Mouse (Mus musculus): ENCODE measurements around the gene Rundc1. TPM values are rescaled to one million over a fixed set of nuclear protein-coding genes. Genes with fewer than 3 reads are reported as not detected.
"Not testable (repeated sequence)": the region's sequence is repeated elsewhere in the genome, so short reads cannot be mapped to it uniquely, and the experiment has no call there.

The Rundc1 gene
- polyA plus RNA-seq, 1 experiment from 2014 or later, result 14.7 TPM

GRCm38 (mm10) chr11:101476361-101476760 is 51.5 kb downstream of the Rundc1 start:
- 86% methylated on average over 4 of the region's 4 CpGs for WGBS
- DNase-seq (ENCODE audit: low spot score); H3K4me3 ChIP-seq (ENCODE audit: low read depth, low read length); H3K4me2 ChIP-seq (ENCODE audit: low read length); H3K36me3 ChIP-seq (ENCODE audit: control insufficient read depth, insufficient read depth, low read length); H3K9ac ChIP-seq (ENCODE audit: low read length); H3K27ac ChIP-seq (ENCODE audit: low read depth, low read length); H3K9me3 ChIP-seq (replicated peaks; ENCODE audit: control insufficient read depth, low read length); H3K27me3 ChIP-seq (replicated peaks; ENCODE audit: control insufficient read depth, insufficient read depth, low read length); ATAC-seq: not testable (repeated sequence)
- peaks cover 19% of the 10 kb centered on the region for H3K4me1 ChIP-seq (ENCODE audit: control insufficient read depth, insufficient read depth, low read length)

- Histone ChIP-seq H3K4me3 (ENCODE audit: low read depth, low read length) (no peak overlapping the region), H3K9ac (ENCODE audit: low read length) (no peak overlapping the region), H3K27me3 (replicated peaks; ENCODE audit: control insufficient read depth, insufficient read depth, low read length) (no peaks in the 10 kb centered on the region), H3K4me2 (ENCODE audit: low read length) (no peak overlapping the region; the same call in 1 of the 2 replicates), H3K27ac (ENCODE audit: low read depth, low read length) (peak overlapping the region; percentile 91), H3K9me3 (replicated peaks; ENCODE audit: control insufficient read depth, low read length) (no peaks in the 10 kb centered on the region), H3K36me3 (ENCODE audit: control insufficient read depth, insufficient read depth, low read length) (no peaks in the 10 kb centered on the region), H3K4me1 (ENCODE audit: control insufficient read depth, insufficient read depth, low read length) (peaks cover 19% of the 10 kb centered on the region)
- DNase-seq (ENCODE audit: low spot score), result no peak
- ATAC-seq, result peak; percentile 54
- WGBS, result 26% methylated on average over 4 of the region's 4 CpGs
Observed at GRCm38 (mm10) chr11:101477194-101477551, 52.3 kb downstream of the Rundc1 start.

- DNase-seq (ENCODE audit: low spot score) (peak; percentile 96), ATAC-seq (peak; percentile 89)
- no peaks in the 10 kb centered on the region for H3K27me3 ChIP-seq (replicated peaks; ENCODE audit: control insufficient read depth, insufficient read depth, low read length)
- H3K9me3 ChIP-seq (replicated peaks; ENCODE audit: control insufficient read depth, low read length), result no peaks in the 10 kb centered on the region
- no peak overlapping the region for H3K4me3 ChIP-seq (ENCODE audit: low read depth, low read length)
- peak overlapping the region; percentile 91 for H3K27ac ChIP-seq (ENCODE audit: low read depth, low read length)
- H3K4me2 ChIP-seq (ENCODE audit: low read length), result no peak overlapping the region; the same call in 1 of the 2 replicates
- H3K36me3 ChIP-seq (ENCODE audit: control insufficient read depth, insufficient read depth, low read length), result no peaks in the 10 kb centered on the region
- peaks cover 17% of the 10 kb centered on the region for H3K4me1 ChIP-seq (ENCODE audit: control insufficient read depth, insufficient read depth, low read length)
- WGBS, result 14% methylated on average over 10 of the region's 10 CpGs
- no peak overlapping the region for H3K9ac ChIP-seq (ENCODE audit: low read length)
Observed at GRCm38 (mm10) chr11:101477552-101478211, 52.8 kb downstream of the Rundc1 start.

GRCm38 (mm10) chr11:101479171-101479635 is 54.3 kb downstream of the Rundc1 start:
- DNase-seq (ENCODE audit: low spot score) (peak; percentile 65), ATAC-seq (no peak)
- Histone ChIP-seq H3K27me3 (replicated peaks; ENCODE audit: control insufficient read depth, insufficient read depth, low read length) (no peaks in the 10 kb centered on the region), H3K9me3 (replicated peaks; ENCODE audit: control insufficient read depth, low read length) (no peaks in the 10 kb centered on the region), H3K4me1 (ENCODE audit: control insufficient read depth, insufficient read depth, low read length) (peaks cover 24% of the 10 kb centered on the region), H3K9ac (ENCODE audit: low read length) (peak overlapping the region; percentile 36), H3K4me2 (ENCODE audit: low read length) (peak overlapping the region; percentile 39), H3K27ac (ENCODE audit: low read depth, low read length) (peak overlapping the region; percentile 91), H3K36me3 (ENCODE audit: control insufficient read depth, insufficient read depth, low read length) (no peaks in the 10 kb centered on the region), H3K4me3 (ENCODE audit: low read depth, low read length) (no peak overlapping the region)
- 3% methylated on average over 18 of the region's 18 CpGs for WGBS

GRCm38 (mm10) chr11:101480912-101481311 is 56.0 kb downstream of the Rundc1 start:
- DNase-seq (ENCODE audit: low spot score) (no peak), ATAC-seq (no peak)
- Histone ChIP-seq H3K27ac (ENCODE audit: low read depth, low read length) (no peak overlapping the region), H3K4me3 (ENCODE audit: low read depth, low read length) (no peak overlapping the region), H3K27me3 (replicated peaks; ENCODE audit: control insufficient read depth, insufficient read depth, low read length) (no peaks in the 10 kb centered on the region), H3K9me3 (replicated peaks; ENCODE audit: control insufficient read depth, low read length) (no peaks in the 10 kb centered on the region), H3K36me3 (ENCODE audit: control insufficient read depth, insufficient read depth, low read length) (no peaks in the 10 kb centered on the region), H3K9ac (ENCODE audit: low read length) (no peak overlapping the region), H3K4me2 (ENCODE audit: low read length) (no peak overlapping the region), H3K4me1 (ENCODE audit: control insufficient read depth, insufficient read depth, low read length) (peaks cover 25% of the 10 kb centered on the region)
- whole genome bisulfite sequencing, result 81% methylated on average over 6 of the region's 6 CpGs

GRCm38 (mm10) chr11:101483804-101484203 is 58.9 kb downstream of the Rundc1 start:
- Histone ChIP-seq H3K4me2 (ENCODE audit: low read length) (no peak overlapping the region), H3K4me3 (ENCODE audit: low read depth, low read length) (no peak overlapping the region), H3K27me3 (replicated peaks; ENCODE audit: control insufficient read depth, insufficient read depth, low read length) (no peaks in the 10 kb centered on the region), H3K27ac (ENCODE audit: low read depth, low read length) (peak overlapping the region; percentile 55), H3K9ac (ENCODE audit: low read length) (no peak overlapping the region), H3K36me3 (ENCODE audit: control insufficient read depth, insufficient read depth, low read length) (0 out of 2 replicates have a peak, but pooled peaks cover 3% of the 10 kb centered on the region), H3K9me3 (replicated peaks; ENCODE audit: control insufficient read depth, low read length) (no peaks in the 10 kb centered on the region), H3K4me1 (ENCODE audit: control insufficient read depth, insufficient read depth, low read length) (peaks cover 23% of the 10 kb centered on the region)
- WGBS, result 21% methylated on average over 3 of the region's 3 CpGs
- ATAC-seq (peak; percentile 55), DNase-seq (ENCODE audit: low spot score) (peak; percentile 46)

GRCm38 (mm10) chr11:101484245-101484644 is 59.4 kb downstream of the Rundc1 start:
- Histone ChIP-seq H3K4me3 (ENCODE audit: low read depth, low read length) (no peak overlapping the region), H3K9me3 (replicated peaks; ENCODE audit: control insufficient read depth, low read length) (no peaks in the 10 kb centered on the region), H3K27ac (ENCODE audit: low read depth, low read length) (peak overlapping the region; percentile 55), H3K9ac (ENCODE audit: low read length) (no peak overlapping the region), H3K4me2 (ENCODE audit: low read length) (no peak overlapping the region), H3K27me3 (replicated peaks; ENCODE audit: control insufficient read depth, insufficient read depth, low read length) (no peaks in the 10 kb centered on the region), H3K4me1 (ENCODE audit: control insufficient read depth, insufficient read depth, low read length) (peaks cover 19% of the 10 kb centered on the region), H3K36me3 (ENCODE audit: control insufficient read depth, insufficient read depth, low read length) (peaks cover 4% of the 10 kb centered on the region; the same call in 1 of the 2 replicates)
- no peak for DNase-seq (ENCODE audit: low spot score)
- 78% methylated on average over 6 of the region's 6 CpGs for WGBS
- ATAC-seq, result no peak

GRCm38 (mm10) chr11:101484814-101485213 is 59.9 kb downstream of the Rundc1 start:
- ATAC-seq (no peak), DNase-seq (ENCODE audit: low spot score) (no peak)
- Histone ChIP-seq H3K9me3 (replicated peaks; ENCODE audit: control insufficient read depth, low read length) (no peaks in the 10 kb centered on the region), H3K9ac (ENCODE audit: low read length) (no peak overlapping the region), H3K4me3 (ENCODE audit: low read depth, low read length) (no peak overlapping the region), H3K36me3 (ENCODE audit: control insufficient read depth, insufficient read depth, low read length) (peaks cover 9% of the 10 kb centered on the region; the same call in 1 of the 2 replicates), H3K4me2 (ENCODE audit: low read length) (no peak overlapping the region), H3K4me1 (ENCODE audit: control insufficient read depth, insufficient read depth, low read length) (peaks cover 13% of the 10 kb centered on the region), H3K27ac (ENCODE audit: low read depth, low read length) (no peak overlapping the region), H3K27me3 (replicated peaks; ENCODE audit: control insufficient read depth, insufficient read depth, low read length) (no peaks in the 10 kb centered on the region)
- 91% methylated on average over 7 of the region's 7 CpGs for WGBS
